Mouse (Mus musculus): Measurements from ENCODE around the gene Hsd17b12.
A peak's percentile ranks its signal among the peaks of the same experiment; 100 is the strongest.

The Hsd17b12 gene

DNA sequence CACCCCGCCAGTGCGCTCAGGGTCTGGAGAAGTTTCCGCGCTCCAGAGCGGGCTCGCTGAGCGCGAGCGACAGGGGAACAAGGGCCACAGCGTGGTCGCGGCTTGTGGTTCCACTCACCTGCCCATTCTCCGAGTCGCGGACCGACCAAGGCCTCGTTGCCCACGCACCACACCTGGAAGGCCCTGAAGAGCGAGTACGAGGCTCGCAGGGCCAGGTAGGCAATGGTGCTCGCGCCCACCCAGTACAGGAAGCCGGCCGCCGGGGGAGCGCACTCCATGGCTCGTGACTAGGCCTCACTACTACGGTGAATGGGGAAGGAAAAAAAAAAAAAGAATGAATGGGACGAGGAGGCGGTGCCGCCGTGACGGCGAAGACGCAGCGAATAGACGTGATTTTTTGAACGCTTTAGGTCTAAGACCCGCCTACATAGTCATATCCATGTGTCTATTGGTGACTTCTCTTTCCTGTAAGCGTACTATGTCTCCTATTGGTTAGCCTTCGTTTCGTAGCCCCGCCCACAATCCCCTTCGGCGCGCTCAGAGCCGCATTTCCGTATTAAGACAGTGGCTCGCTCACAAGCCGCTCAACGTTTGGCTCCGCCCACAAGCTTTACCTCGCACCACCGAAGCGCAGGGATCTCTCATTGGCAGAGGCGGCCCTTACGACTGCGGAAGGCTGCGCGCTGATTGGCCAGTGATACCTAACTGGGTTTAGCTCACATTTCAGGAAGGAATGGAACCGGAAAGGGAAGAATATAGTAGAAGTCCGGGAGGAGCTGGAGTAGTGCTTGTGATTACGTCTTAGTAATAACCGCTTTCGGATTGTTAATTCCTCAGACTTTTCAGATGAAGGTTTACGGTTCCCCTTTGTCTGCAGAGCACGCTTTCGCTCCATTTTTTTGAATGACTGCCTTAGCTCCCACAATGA is at the start of gene Hsd17b12:
Gene Hsd17b12 (minus strand): TSS at position 373 of the 928 bp plus-strand sequence.
- peak; percentile 100 for DNase-seq (ENCODE audit: low spot score)

DNA sequence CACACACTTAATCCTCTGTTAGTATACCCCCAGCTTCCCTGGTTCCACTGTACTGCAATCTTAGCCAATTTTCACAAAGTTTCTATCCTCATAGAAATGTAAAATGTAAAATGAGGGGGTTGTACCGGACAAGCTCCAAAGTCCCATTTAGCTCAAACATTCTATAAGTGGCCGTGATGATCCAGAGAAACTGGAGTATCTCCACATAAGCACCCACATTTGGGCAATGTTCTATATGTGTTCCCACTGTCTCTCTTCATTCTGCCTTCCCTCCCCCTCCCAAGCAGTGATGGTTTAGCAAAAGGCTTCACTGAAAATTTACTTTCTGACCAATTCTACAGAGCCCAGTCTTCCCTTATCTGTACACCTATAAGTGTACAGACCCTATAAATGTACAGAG is 27.1 kb upstream of the Hsd17b12 start:
- DNase-seq (ENCODE audit: low spot score): no peak

DNA sequence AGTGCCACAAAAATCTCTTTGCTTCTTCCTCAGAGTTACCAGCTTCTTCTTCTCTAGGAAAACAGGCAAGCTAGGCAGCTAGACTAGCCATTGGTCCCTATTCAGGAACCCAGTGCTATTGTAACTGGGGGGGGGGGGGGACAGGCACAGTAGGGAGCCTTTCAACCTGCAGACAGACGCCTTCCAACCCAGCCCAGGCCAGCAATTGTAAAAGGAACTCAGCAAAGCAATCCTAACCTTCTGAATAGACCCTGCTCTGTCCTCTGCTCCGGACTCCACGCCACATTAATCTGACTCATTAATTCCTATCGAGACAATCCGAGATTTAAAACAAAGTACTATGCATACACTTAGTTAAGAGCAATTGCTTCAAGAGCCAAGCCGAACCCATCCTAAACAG is 26.4 kb upstream of the Hsd17b12 start:
- peak; percentile 22 for DNase-seq (ENCODE audit: low spot score)

DNA sequence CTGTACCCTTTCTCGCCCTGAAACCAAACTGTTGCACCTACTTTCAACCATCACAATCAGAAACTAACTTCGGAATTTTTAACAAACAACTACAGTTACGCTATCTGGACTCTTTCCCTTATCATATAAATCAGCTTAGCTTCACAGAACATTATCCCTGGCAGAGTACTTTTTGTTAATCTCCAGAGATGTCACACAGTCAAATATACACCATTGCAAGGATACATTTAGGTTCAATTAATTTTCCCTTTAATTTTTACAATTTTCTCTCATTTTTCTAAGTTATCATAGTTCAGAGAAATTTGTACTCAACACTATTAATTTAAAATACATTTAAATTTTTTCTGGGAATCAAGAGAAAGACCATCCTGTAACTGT is 21.3 kb upstream of the Hsd17b12 start:
- DNase-seq (ENCODE audit: low spot score): no peak

DNA sequence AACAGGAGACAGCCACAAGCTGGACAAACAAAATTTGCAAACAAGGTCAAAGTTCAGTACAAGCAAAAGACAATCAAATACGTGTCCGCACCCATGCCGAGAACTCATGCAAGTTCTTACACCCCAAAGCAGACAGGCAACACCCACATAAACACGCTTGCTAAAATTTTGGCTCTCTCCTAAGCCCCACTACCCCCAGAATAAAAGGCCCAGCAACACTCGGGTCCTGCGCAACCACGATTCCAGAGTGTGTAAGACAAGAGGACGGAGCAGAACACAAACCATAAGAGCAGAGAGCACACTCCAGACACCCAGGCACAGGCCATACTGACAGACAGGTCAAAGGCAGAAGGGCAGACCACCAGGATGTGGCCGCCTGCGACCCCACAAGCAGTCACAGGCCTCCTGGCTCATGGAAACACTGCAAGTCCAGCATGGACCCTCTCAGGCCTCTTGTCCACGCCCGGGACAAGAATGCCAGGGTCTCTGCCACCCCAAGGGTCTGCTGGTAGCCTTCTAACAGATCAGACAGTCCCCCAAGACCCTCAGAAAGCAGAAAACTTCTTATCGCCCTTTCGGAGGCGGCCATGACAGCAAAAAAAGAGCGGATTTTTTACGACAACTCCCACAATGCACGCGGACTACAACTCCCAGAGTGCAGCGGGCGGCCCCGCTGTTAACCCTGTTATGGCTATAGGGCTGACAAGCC is 20.7 kb upstream of the Hsd17b12 start:
- DNase-seq (ENCODE audit: low spot score): peak; percentile 95

DNA sequence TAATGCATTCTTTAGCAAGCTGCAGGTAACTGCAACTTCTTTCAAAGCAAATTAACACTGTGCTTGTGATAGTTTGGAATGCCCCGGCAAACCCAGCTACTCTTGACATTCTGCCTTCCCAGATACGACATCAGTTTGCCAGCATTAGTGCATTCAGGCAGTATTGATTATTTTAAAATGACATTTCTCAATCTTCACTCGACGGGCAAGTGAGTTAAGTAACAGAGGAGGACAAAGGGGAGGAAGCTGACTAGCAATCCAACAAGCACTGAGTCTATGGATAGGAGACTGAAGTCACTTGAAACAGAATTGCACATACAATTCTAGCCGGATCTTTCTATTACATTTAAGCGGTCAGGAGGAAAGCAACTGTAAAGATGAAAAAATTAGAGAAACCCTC is 19.5 kb upstream of the Hsd17b12 start:
- no peak for DNase-seq (ENCODE audit: low spot score)

DNA sequence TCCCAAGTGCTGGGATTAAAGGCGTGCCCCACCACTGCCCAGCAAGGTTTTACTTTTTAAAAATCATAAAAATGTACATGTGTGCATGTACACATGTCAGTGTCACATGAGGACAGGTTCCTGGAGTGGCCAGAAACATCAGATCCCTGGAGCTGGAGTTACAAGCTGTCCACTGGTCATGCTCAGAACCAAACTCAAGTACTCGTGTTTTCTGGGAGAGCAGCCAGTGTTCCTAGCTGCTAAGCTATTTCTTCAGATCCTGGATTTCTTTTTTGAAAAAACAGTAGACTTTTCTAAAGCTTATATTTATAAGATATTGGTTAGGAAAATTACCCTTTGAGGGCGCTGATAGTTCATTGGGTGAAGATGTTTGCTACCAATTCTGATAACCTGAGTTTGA is 18.6 kb upstream of the Hsd17b12 start:
- DNase-seq (ENCODE audit: low spot score): no peak

DNA sequence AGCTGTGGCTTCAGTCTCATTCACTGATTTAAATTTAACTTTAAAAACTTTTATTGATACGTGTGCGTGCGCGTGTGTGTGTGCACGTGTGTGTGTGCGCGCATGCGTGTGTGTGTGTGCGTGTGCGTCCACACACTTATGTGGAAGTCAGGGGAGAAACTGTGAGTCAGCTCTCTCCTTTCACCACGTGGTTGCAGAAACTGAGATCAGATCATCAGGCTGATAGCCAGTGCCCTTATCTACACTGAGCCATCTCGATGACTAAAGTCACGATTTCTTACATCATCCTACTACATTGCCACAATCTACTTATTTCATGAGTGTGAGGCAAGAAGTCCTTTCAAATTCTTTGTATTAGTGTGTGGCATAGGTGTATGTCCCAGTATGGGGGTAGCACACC is 15.8 kb upstream of the Hsd17b12 start:
- no peak for DNase-seq (ENCODE audit: low spot score)

DNA sequence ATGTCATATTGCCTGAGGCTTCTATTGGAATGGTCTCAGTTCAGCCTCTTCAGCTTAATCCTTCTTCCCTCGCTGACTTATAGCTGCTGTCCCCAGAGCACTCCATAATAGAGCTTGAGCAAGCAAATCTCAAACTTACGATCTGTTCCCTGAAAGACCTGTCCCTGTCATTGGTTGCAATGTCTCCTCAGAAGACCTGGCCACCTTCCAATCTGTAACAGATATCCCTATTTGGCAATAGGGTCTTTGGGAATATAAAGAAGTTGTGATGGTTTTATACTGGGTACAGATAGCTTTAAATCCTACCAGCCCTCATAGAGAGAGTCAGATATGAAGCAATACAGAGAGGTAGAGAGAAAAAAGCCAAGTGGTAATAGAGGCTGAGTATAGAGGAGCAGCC is 5.4 kb upstream of the Hsd17b12 start:
- no peak for DNase-seq (ENCODE audit: low spot score)

DNA sequence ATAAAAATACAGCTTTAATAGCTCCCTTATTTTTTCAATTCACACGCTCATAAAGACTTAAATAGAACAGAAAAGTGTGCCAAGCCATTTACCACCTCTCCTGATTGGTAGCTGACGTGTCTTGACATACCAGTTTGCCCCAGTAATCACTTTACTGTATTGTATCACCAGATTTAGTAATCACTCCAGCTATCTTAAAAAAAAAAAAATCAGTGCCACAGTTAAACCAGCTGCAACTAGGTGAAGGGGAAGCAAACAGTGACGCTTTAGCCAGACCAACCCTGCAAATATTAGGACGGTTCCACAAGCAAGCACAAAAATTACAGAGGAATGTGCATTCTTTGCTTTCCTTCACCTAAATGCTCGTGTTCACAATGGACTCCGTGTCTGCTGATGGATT is 4.4 kb upstream of the Hsd17b12 start:
- no peak for DNase-seq (ENCODE audit: low spot score)

DNA sequence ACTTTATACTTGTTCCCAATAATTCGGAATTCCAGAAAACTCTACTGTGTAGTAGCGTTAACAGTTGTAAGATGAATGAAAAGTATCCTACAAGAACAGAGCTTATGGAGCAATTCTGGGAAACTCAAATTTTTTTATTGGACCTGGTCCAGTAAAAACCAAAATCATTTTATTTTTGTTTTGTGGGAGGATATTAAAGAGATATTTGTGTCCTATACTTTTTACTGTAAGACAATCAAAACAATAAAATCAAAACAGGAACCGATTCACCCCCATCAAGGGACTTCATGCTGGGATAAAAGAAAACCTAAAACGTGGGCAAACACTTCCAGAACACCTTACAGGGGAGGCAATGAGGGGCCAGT is 738 bp upstream of the Hsd17b12 start:
- DNase-seq (ENCODE audit: low spot score): no peak

DNA sequence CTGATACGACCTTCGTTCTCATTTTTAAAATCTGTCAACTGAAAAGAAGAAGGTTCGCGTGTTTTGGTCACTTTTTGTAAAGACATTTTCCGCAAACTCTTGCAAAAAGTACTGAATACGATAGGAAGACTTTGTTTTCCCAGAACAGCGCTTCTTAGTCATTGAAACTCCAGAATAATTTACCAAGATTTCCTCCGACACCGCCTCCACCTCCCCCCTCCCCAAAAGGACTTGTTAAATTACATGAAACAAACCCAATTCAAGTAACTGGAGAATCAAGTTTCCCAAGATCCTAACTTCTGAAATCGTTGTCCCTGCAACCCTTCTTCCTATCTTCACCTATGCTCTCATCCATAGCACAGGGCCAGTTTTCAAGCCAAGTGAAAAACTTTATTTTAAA is 713 bp downstream of the Hsd17b12 start:
- DNase-seq (ENCODE audit: low spot score): no peak

DNA sequence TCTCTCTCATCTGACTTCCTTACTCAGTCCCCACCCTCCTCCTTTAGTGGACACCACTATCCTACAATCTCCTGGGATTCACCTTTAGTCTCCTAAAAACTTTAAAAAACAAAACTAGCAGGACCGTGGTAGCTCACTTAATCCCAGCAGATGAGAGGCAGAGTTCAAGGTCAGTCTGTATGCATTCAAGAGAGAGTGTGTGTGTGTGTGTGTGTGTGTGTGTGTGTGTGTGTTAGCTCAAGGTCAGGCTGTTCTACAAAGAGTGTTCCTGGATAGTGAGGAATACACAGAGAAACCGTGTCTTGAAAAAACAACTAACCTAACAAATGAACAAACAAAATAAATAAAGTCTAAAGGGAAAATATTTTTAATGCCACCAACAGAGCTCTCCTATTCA is 12.6 kb downstream of the Hsd17b12 start:
- DNase-seq (ENCODE audit: low spot score): no peak

DNA sequence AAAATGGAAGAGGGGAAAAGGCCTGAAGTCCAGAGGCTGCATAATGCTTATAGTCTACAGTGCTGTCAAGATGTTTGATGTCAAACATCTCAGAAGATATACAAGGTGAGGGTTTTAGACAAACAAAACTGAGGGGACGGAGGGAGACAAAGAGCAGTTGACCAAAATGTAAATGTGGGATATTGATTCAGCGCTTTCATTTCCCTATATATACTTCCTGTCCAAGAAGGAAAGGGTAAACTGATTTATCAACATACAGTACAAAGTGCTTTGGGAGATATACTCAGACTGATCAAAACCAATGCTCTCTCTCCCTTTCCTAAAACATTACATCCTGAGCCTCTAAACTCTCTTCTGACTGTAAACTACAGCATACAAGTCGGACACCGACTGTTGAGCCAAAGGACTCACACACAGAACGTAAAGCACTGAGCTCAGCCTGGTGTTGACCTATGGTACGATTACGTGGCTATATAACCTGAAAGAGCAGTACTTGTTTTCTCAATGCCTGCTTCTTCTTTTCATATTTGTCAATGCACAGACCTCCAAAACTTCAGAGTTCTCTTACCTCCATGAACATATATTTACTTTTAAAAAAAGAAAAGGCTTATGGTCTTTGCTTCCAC is 13.1 kb downstream of the Hsd17b12 start:
- DNase-seq (ENCODE audit: low spot score): no peak

DNA sequence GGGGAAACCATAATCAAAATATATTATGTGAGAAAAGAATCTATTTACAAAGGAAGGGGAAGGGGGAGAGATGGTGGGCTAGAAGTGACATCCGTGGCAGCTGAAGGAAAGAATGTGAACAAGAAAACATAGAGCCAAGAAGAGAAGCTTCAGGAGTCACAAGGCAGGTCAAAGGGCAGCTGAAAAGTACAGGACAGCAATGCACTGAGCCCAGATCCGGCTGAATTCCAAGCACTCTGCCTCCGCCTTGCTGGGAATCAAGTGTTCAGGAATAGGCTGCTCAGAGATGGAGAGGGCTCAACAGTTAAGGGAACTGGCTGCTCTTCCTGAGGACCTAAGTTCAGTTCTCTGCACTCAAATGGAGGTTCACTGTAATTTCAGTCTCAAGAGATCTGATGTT is 16.5 kb downstream of the Hsd17b12 start:
- peak; percentile 16 for DNase-seq (ENCODE audit: low spot score)

DNA sequence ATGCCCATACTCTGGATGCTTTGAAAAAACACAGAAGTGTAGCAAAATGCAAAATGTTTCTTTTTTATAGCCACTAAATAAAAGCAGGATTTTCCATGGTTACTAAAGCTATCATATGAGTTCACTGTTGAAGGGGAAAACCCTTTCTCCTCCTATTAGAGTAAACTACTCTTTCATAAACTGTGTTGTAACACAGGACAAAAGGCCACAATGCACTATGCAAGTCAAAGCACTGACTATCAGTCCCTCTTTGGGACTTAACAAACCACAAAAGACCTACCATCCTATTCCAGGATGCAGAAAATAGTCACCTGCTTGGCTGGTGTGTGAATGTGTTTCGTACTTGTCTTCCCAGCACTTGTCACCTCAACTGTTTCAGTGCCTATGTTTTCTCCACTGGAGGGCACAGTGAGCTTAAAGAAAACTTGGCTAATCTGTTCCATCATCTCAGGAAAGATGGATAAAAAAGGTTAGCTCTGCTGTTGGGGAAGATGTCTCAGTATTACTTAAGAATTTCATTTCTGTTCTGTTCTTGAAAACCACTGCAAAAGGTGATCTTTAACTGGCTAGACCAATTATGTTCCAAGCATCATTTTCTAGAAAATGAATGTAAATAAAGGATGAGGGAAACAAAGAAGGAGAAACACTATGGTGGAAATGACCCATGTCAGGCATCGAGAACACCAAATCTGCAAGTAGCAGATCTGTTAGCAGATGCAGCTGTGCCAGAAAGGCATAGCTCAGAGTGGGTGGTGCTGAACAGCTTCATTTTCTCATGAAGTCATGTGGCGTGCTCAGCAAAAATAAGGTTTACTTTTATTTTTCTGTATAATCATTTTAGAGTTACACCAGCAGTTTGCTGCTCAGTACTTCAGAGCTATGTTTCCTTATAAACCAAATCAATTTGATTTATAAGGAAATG is 19.0 kb downstream of the Hsd17b12 start:
- no peak for DNase-seq (ENCODE audit: low spot score)

DNA sequence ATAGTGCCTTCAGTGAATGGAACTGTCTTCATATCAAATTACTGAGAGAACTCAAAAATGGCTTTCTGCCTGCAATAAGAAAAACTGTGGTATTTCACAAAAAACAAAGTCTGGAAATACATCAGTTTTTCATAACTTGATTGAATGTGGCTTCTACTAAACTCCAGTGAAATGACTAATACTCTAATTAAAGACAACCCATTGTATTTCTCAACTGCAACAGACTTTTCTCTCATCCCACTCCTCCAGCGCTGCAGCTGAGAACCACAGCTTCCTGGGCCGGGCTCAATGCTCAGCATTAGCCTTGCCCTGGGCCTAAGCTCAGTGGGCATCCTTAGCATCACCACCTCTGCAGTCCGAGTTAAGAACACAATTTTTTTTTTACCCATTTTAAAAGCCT is 20.9 kb downstream of the Hsd17b12 start:
- DNase-seq (ENCODE audit: low spot score): no peak

DNA sequence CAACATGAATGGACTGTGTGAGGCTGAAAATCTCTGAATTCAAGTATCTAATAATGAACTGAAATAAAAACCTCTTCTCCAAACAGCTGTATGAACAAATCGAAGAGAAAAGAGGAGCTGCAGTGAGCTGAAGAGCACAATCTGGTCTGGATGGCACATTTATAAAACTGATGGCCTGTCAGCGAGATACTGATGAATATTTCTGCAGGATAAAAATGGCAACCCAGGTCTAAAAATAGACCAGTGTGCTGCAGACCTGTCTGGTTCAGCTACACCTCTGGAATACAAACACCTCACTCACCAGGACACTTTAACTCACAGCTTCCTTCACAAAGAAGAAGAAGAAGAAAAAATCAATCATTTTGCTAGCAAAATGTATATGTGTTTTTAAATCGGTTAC is 29.3 kb downstream of the Hsd17b12 start:
- no peak for DNase-seq (ENCODE audit: low spot score)

DNA sequence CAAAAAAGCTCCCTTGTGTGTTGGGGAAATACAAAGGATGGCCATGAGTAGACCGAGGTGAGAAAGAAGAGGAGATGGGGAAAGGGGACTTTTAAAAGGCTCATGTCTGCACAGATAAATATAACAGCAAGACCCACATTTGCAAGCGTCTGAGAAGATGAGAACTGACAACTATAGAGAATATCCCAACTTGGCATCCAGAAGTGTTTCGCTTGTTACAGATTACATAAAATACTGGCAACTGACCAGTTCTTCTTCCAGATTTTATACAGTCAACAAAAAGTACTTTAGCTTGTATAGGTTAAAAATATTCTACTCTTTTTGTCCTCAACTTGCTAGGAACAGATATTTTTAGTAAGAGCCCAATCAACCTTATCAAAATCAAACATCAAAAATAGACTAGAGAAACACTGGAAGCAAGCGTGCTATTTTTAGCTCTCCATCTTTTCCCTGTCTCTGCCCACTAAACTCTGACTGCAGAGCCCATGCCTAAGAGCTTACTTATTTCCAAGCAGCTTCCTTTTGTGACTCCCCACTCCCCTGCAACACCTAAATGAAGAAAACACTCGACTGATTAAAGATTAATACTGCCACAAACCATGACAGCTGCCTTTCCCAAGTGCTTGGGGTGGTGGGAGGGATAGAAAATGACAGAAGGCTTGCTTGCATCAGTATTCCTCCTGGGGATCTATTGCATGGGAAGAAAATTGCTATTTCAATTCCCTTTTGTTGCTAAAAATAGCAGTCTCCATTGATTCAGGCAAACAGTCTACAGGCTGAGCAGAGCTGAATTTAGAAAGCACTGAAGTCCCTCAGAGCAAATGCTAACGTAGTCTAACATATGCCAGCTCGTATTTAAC is 35.4 kb downstream of the Hsd17b12 start:
- DNase-seq (ENCODE audit: low spot score): peak; percentile 36

DNA sequence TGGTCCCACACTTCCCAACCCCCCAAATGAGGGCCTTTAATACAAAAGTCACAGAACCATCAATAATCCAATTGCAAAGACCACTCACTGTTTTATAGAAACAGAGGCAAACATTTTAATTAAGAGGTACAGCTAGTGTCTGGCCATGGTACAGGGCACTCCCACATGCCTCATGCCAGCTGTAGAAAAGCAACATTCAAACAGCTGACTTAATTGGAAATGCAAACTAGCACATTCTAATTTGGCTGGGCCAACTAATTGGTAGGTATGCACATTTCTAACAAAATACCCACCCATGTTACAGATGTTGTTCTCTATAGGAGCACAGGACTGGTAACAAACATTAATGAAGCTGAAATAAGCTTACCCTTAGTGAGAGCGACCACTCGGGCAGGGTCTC is 54.0 kb downstream of the Hsd17b12 start:
- DNase-seq (ENCODE audit: low spot score): no peak

DNA sequence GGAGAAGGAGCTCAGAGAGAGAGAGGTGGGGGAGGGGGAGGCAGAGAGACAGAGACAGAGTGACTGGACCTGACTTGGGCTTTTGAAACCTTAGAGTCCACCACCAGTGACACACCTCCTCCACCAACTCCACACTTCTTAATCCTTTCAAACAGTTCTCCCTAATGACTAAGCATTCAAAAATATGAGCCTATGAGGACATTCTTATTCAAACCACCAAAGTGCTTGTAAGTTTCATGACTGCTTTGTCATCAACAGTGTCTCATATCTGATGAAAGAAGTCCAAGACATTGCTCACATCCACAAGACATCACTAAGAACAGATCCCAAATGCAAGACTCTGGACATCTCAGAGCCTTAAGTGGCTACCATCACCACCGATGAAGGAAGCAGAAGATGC is 67.9 kb downstream of the Hsd17b12 start:
- no peak for DNase-seq (ENCODE audit: low spot score)

Measured in embryo, embryonic 10.5 days (tissue).